Mouse (Mus musculus): ENCODE results near the gene Filip1.

- TF ChIP-seq CTCF (conservative IDR thresholded peaks at IDR 0.05; ENCODE audit: low read length) (no peak), POU5F1 (IDR thresholded peaks at IDR 0.05; ENCODE audit: borderline replicate concordance, low read length) (no peak)
Measured at GRCm38 (mm10) chr9:79920540-79920933, 92.1 kb downstream of the Filip1 start.
